Mouse (Mus musculus) left cerebral cortex, adult 9 months (tissue): Measurements from ENCODE around the gene Zfp768.

Experiments
- DNase-seq, 2 experiments: peaks; one replicate each; pipeline ENCODE4 v3.0.0; 2022; ENCODE audit warnings: low spot score in 2 of 2

The Zfp768 gene

GRCm38 (mm10) chr7:127297586-127298193 lies 47.7 kb downstream of the Zfp768 start:
- DNase-seq: no peak

GRCm38 (mm10) chr7:127296786-127297555 lies 48.4 kb downstream of the Zfp768 start:
- DNase-seq: no peak

DNA sequence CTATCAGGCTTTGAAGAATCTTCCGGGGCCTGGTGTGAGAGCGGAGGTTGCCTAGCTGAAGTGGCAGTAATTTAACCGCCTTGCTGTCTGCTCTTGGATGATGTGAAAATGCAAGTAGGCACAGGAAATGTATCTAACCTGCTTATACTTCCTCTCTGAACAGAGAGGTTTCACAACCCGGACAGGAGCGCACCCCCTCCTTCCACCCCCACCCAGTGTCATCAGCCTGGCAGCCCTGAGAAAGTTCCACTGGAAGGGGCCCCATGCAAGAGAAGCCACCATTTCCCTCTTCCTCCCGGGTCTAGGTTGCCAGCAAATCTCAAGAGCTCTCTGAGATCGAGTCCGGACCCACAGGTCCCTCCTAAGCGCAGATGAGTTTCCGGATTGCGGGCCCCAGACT lies 49.3 kb downstream of the Zfp768 start, which contains the start of gene Itgal:
Gene Itgal, plus strand, starts transcription at position 163 of the 400 bp plus-strand sequence.
- no peak for DNase-seq
